Mouse (Mus musculus): Measurements from ENCODE around the gene Ppcdc. TPM values are rescaled to one million over a fixed set of nuclear protein-coding genes. Genes with fewer than 3 reads are reported as not detected.

Gene Ppcdc
- total and polyA plus RNA-seq, 3 experiments: 38.8 to 50.3 (median 44.1) TPM

DNA sequence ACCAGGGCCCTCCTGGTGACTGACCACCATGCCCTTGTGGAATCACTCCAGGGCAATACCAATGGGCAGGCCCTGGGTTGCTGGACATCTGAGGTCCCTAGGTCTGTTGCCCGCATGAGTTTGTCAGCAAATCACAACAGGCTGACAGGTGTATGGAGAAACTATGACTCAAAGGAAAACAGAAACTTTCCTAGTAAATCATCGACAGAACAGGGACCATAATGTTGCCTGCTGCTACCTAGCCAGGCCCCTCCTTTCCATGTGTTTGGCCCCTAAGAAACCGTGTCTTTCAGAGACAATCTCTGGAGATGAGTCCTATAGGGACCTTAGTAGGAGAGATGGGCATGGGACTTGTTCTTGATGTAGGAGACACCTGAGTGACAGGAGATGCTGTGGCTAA is 97.7 kb downstream of the Ppcdc start:
- dilution Hi-C loops (cut with MboI; ENCODE audit: extremely low pct_ligation_motif_present, extremely low pct_unique_long_range_greater_than_20kb, low sequenced_read_pairs): no loop called here
- no peak for TF ChIP-seq E2F4 (IDR thresholded peaks at IDR 0.05; ENCODE audit: insufficient replicate concordance, low read depth, low read length)
- TF ChIP-seq IRF4 (IDR thresholded peaks at IDR 0.05; ENCODE audit: low read depth, low read length): peak; percentile 57
- TF ChIP-seq ZC3H11A (IDR thresholded peaks at IDR 0.05; ENCODE audit: low read depth, low read length): no peak
- TF ChIP-seq EP300 (IDR thresholded peaks at IDR 0.05; ENCODE audit: low read length): peak; percentile 39; the same call in 1 of the 2 replicates
- TF ChIP-seq USF1 (IDR thresholded peaks at IDR 0.05; ENCODE audit: low read depth, low read length): no peak
- TF ChIP-seq ETS1 (conservative IDR thresholded peaks at IDR 0.05; ENCODE audit: low read depth, low read length): no peak
- no peak for DNase-seq (ENCODE audit: extremely low read depth)

DNA sequence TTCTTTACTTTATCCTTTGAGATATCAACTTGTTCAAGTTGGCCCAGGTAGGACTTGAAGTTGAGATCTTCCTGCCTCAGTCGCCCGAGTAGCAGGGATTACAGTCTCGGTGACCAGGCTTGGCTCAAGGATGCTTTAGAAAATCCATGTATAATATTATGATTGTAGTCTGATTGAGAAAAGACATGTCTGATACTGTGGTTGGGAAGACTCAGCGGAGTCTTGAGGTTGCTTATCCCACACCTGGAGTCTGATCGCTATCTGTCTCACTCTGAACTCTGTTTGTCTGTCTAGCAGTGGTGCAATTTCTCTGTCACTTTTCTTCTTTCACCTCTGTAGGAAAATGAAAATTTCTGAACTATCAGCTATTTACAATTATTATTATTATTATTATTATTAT is 99.6 kb downstream of the Ppcdc start:
- peaks cover 20% of the 10 kb centered on the region for H3K9me3 ChIP-seq (replicated peaks; ENCODE audit: low read length)
- H3K9ac ChIP-seq (ENCODE audit: insufficient read depth, low read depth): no peak overlapping the region
- DNase-seq (ENCODE audit: extremely low read depth): no peak
- TF ChIP-seq RAD21 (IDR thresholded peaks at IDR 0.05; ENCODE audit: low read depth, low read length): no peak
- no peak for TF ChIP-seq SMC3 (IDR thresholded peaks at IDR 0.05; ENCODE audit: low read depth, low read length)
- no peak for TF ChIP-seq GABPA (IDR thresholded peaks at IDR 0.05; ENCODE audit: insufficient replicate concordance, low read depth, low read length)
- no peak for TF ChIP-seq MAX (IDR thresholded peaks at IDR 0.05; ENCODE audit: low read length)
- TF ChIP-seq ZC3H11A (IDR thresholded peaks at IDR 0.05; ENCODE audit: low read depth, low read length): no peak
- TF ChIP-seq TBP (conservative IDR thresholded peaks at IDR 0.05; ENCODE audit: low read depth, low read length): no peak
- no peak for TF ChIP-seq IRF4 (IDR thresholded peaks at IDR 0.05; ENCODE audit: low read depth, low read length)
- TF ChIP-seq ZMIZ1 (IDR thresholded peaks at IDR 0.05; ENCODE audit: low read depth, low read length): no peak
- no peak for TF ChIP-seq KAT2A (IDR thresholded peaks at IDR 0.05; ENCODE audit: insufficient replicate concordance, low read length)
- no peak overlapping the region for H3K4me2 ChIP-seq (ENCODE audit: insufficient read depth, low read depth, poor library complexity, severe bottlenecking)
- in situ Hi-C loops (cut with MboI; ENCODE audit: low pct_ligation_motif_present, low pct_unique_long_range_greater_than_20kb, low sequenced_read_pairs): loop anchor here (5.0 kb wide), 1 partner anchor 78 kb away; the partner anchor contains the start of gene 1700017B05Rik
- H3K27me3 ChIP-seq (replicated peaks): no peaks in the 10 kb centered on the region
- H3K4me1 ChIP-seq (ENCODE audit: control insufficient read depth in 1 of 2, insufficient read depth in 2 of 2): peaks cover 19 to 31% of the 10 kb centered on the region in 2 experiments
- dilution Hi-C loops (cut with MboI; ENCODE audit: extremely low pct_ligation_motif_present, extremely low pct_unique_long_range_greater_than_20kb, low sequenced_read_pairs): no loop called here
- H3K36me3 ChIP-seq (replicated peaks in 1 of 2; ENCODE audit: control insufficient read depth in 1 of 2, insufficient read depth in 1 of 2, low read length in 1 of 2): no peaks in the 10 kb centered on the region
- H3K27ac ChIP-seq (ENCODE audit: insufficient read depth, low read depth): no peak overlapping the region
- H3K4me3 ChIP-seq (replicated peaks in 1 of 3; ENCODE audit: low read depth in 2 of 3, low read length in 2 of 3, poor library complexity in 1 of 3): no peak overlapping the region
- H3K79me2 ChIP-seq (replicated peaks; ENCODE audit: control insufficient read depth, extremely low read depth, insufficient read depth, poor library complexity, severe bottlenecking): no peaks in the 10 kb centered on the region

More for the DNA sequence above, 97.7 kb downstream of the Ppcdc start:
- H3K79me2 ChIP-seq (replicated peaks; ENCODE audit: control insufficient read depth, extremely low read depth, insufficient read depth, poor library complexity, severe bottlenecking): no peaks in the 10 kb centered on the region
- H3K36me3 ChIP-seq (replicated peaks in 1 of 2; ENCODE audit: control insufficient read depth in 1 of 2, insufficient read depth in 1 of 2, low read length in 1 of 2): no peaks in the 10 kb centered on the region
- H3K4me1 ChIP-seq (ENCODE audit: control insufficient read depth in 1 of 2, insufficient read depth in 2 of 2): peaks cover 21 to 41% of the 10 kb centered on the region in 2 experiments
- in situ Hi-C loops (cut with MboI; ENCODE audit: low pct_ligation_motif_present, low pct_unique_long_range_greater_than_20kb, low sequenced_read_pairs): loop anchor here (5.0 kb wide), 1 partner anchor 80 kb away; the partner anchor contains the start of gene 1700017B05Rik
- H3K4me2 ChIP-seq (ENCODE audit: insufficient read depth, low read depth, poor library complexity, severe bottlenecking): no peak overlapping the region
- no peak overlapping the region for H3K4me3 ChIP-seq (replicated peaks in 1 of 3; ENCODE audit: low read depth in 2 of 3, low read length in 2 of 3, poor library complexity in 1 of 3)
- no peaks in the 10 kb centered on the region for H3K27me3 ChIP-seq (replicated peaks)
- peaks cover 7% of the 10 kb centered on the region for H3K9me3 ChIP-seq (replicated peaks; ENCODE audit: low read length)
- no peak overlapping the region for H3K9ac ChIP-seq (ENCODE audit: insufficient read depth, low read depth)
- H3K27ac ChIP-seq (ENCODE audit: insufficient read depth, low read depth): no peak overlapping the region
